Mouse (Mus musculus) thymus, adult 2 months (tissue): ENCODE measurements around the gene Pi4k2a.

Experiments used
- CTCF ChIP-seq: fragments of 200-500 bp; IDR thresholded peaks from 2 replicates; pipeline ENCODE4 v1.5.1; 2012; ENCODE audit warnings: mild to moderate bottlenecking, control low read depth, low read length, moderate library complexity, borderline replicate concordance; ENCODE audit not compliant: control insufficient read depth, poor library complexity, insufficient read depth; ENCODE audit errors: extremely low read depth
- POLR2A ChIP-seq: fragments of 200-500 bp; IDR thresholded peaks from 2 replicates; pipeline ENCODE4 v1.6.1; 2012; ENCODE audit warnings: mild to moderate bottlenecking, low read length, control low read depth, moderate library complexity; ENCODE audit not compliant: control insufficient read depth, poor library complexity, insufficient read depth; ENCODE audit errors: extremely low read depth

DNA sequence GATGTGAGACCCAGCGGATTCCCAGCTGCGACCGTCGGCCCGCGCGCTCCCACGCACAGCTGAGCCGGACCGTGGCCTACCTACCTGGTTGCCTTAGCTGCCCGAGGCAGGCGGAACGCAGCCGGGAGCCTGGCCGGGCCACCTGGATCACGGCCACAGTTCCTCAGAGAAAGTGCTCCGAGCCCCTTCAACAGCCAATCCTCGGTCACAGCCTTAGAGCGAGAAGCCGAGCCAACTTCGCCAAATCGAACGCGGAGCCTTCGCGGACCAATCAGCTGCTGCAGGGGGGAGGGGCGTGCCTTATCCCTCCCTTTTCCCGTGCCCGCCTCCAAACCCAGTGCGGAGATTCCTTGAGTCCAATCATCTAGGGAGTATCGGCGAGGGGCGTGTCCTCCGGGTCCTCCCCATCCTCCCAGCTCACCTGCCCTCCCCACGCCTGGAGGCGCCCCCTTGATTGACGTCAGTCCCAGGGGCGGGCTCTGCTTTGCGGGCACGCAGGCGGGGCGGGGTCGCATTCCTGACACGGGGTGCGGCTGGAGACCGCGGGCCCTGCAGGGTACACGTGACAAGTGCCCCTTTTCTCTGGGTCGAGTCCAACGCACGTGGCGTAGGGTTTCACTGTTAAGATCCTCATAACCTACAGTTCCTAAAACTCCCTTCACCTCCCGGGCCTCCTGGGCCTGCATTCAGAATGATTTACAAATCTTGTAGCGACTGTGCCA, 38.7 kb downstream of the Pi4k2a start, which contains the start of gene Avpi1:
- peak; percentile 31; the same call in 1 of the 2 replicates for TF ChIP-seq POLR2A
- TF ChIP-seq CTCF, result peak; percentile 65; the same call in 1 of the 2 replicates
